Mouse (Mus musculus): ENCODE results near the gene Ifna15.

GRCm38 (mm10) chr4:88547986-88548385 lies 10.1 kb downstream of the Ifna15 start:
- TF ChIP-seq MYC (IDR thresholded peaks at IDR 0.05; ENCODE audit: low read depth, low read length) (no peak), EP300 (IDR thresholded peaks at IDR 0.05; ENCODE audit: low read length) (no peak), BHLHE40 (IDR thresholded peaks at IDR 0.05; ENCODE audit: low read depth, low read length) (no peak), SMC3 (IDR thresholded peaks at IDR 0.05; ENCODE audit: low read depth, low read length) (no peak), MAFK (IDR thresholded peaks at IDR 0.05; ENCODE audit: insufficient replicate concordance, low read length) (no peak)

Data from CH12.LX (cell line).